Mouse (Mus musculus) cerebellum, postnatal 25 days (tissue): ENCODE measurements at regions not wholly inside any gene's neighbourhood (a gene's known extent, or its start where the extent isn't known, plus 50 kb on each side); places are given as distances from the start of the nearest gene placed in this dataset.
A peak's percentile ranks its signal among the peaks of the same experiment; 100 is the strongest.
"Not testable (repeated sequence)": the region's sequence is repeated elsewhere in the genome, so short reads cannot be mapped to it uniquely, and the experiment has no call there.

Experiments used
- DNase-seq, 2 experiments: peaks; one replicate each; pipeline ENCODE4 v3.0.0; 2021; ENCODE audit warnings: mixed read lengths in 2 of 2

DNA sequence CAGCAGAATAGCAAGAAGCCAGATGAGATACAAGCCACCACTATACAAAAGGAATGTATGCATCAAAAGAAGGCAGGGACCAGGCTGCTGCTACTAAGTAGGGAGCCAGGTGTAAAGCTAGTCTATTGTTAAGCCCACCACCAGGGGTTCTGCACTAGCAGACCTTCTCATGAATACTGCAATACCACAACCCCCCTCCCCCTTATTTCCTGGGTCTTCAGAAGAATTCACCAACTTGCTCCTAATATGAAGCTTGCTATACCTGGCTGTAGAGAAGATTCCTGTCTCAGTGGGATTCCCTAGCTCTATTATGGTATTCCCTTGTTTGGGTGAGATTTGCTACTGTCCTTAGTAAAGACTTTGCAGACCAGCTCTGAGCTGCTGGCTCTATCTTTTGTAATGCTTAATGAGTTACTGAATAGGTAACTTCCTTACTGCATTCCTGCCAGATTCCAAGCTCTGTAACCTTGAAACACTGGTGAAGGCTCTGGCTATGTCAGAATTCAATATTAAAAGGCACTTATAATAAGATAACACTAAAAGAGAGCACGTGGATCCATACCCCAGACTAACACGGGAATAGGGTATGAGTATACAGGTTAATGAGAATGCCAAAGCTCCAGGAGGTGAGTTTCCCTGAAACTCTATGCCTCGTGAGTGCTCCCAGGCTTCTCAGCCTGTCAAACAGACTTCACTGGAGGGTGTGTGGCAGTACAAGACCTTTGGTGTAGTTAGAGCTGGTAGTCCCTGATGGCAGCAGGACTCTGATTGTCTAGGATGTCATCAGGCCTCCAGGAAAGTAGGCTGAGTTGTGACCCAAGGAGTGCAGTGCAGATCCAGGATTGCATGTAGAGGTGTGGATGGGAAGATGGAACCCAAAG is 455.5 kb downstream of the Plxdc2 start:
- DNase-seq = not testable (repeated sequence)

DNA sequence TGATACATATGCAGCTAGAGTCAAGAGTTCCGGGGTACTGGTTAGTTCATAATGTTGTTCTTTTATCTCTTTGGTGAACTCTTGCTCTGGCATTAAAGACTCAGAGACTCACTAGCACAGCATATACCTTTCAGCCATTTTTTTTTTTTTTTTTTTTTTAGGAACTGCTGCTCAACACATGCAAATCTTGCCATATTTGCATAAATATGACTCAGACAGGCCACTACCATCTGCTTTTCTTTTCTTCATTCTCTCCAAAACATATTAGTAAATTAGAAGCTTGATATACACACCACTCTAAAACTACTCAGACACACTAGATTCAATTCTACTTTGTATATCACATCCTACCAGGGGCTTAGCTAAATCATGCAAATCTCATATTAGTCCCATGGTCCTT is 464.3 kb downstream of the Plxdc2 start:
- no peak for DNase-seq

DNA sequence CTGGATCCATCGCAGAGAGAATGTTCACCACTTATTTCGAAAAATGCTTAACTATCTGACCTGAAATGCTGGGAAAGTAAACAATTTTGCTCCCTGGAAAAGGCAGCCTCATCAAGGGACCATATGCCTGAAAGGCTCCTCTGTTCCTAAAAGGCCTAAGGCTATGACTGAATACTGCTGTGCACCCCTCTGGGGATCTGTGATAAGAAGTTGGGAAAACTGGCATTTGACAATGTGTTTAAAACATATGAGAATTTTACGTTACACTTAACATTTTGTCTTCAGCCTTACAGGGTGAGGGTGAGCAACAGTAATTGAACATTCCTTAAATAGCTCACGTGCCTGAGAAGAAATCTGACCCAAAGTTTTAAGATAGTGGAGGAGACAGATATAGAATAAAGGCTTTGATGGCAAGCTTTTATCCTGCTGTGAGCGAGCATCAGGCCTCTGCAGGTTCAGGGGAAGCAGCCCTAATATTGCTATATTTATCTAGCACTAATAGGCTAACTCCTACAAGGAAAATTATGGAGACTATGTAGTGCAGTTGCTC is 468.7 kb downstream of the Plxdc2 start:
- no peak for DNase-seq

DNA sequence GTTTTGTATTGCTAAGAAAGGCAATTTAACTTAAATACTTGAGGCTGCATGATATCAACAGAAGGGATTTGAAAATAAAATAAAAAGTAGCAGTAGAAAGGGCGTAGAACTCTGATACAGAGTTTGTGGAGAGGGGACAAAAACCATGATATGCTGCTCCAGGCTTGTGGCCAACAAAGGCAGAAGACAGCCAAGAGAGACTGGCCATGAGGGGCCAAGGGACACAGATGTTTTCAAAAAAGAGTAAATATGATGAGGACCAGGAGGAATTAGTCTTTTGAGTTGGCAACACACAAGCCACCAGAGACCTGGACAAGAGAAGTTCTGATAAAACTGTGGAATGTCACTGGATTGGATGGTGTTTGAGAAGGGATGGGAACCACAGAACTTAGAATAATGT is 471.2 kb downstream of the Plxdc2 start:
- no peak for DNase-seq

DNA sequence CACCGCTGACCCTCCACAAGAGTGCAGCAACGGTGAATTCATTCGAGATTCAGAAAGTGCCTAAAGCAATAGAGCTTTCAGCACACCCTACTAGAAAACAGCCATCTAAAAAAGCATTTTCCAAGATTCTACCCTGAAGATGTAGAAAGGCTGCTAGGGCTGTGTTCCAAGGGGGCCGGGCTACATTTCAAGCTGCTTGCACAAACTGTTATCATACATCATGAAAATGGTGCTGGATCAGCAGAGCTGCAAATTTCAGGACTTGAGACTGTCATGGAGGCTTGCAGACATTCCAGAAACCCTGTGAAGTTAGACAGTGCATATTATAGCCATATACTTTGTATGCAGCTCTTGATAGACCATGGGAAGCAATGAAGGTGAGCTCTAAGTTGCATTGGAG is 479.9 kb downstream of the Plxdc2 start:
- DNase-seq = no peak

DNA sequence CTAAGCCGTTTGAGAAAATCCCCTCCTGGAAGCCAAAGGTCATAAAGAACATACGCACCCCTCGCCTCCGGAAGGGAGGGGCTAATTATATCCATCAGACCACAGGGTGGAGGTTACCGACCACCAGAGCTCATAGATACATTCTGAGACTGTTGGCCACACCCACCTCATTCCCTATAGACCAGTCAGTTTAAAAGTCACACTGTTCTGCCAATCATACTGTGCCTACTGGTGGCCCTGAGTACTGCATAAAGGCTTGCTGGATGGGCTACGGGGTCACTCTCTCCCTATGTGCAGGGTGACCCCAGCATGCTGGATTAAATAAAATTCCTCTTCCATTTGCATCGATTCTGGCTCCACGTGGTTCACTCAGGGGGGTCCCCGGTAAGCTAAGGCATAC is 482.6 kb downstream of the Plxdc2 start:
- DNase-seq = no peak

DNA sequence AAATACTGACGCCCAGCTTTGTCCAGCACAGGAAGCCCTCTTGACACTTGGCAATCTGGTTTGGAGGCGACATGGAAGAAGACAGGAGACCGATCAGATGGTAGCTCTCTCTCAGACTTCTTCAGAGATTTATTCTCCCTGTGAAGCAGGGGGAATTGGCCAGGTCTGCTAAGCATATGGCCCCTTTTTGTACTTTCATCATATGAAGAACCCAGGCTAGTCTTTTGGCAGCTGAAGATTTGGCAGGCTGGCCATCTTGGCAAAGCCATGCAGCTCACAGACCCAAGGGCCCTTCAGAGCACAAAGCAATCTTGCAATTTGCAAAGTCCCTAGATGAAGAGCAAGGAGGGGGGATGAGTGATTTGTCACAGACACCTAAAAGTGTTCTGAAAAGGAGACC is 493.8 kb downstream of the Plxdc2 start:
- peak; percentile 84 to 87 for DNase-seq

DNA sequence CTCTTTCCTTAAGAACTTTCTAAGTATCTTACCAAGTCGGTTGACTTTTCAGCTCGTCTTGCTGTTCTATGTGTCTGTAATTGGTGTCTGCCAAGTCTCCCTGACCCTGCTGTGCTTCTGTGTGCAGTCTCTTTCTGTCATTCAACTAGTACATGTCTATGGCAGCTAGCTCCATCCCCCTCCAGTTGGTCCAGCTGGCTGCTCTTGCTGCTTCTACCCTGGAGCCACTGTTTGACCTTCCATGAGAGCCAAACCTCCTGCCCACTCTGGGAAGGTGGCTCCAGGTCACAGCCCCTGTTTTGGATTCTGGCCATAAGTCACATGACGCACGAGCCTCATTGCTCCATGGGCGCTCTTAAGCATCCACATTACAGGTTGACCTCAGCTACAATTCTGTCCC is 504.0 kb downstream of the Plxdc2 start:
- peak; percentile 18 to 33 for DNase-seq

DNA sequence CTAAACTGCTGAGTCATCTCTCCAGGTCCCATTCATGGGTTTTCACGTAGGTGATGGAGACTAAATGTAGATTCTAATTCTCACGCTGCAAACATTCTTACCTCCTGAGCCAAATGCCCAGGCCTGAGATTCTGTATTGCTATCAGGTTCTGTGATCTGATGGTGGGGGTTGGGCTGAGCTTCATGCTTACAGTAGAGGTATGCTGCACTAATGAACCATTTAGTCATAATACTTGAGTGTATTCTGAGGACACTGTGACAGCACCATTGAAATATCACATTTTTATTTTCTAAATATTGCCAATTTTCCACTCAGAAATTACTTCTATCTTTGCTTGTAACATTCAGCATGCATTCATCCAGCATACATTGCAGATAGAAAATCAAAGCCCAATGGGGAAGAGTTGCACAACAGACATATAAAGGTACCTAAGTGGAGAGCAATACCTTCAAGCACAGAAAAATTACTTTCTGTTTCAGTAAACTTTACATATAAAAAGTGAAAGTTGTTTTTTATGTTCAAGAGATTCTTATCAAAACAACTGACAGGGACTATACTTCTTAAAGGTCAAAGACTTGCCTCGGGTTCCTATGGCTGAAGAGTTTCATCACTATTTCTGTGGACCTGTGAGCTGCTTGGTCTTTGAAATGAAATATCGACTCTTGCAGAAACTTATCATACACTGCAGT is 510.2 kb downstream of the Plxdc2 start:
- DNase-seq = no peak

DNA sequence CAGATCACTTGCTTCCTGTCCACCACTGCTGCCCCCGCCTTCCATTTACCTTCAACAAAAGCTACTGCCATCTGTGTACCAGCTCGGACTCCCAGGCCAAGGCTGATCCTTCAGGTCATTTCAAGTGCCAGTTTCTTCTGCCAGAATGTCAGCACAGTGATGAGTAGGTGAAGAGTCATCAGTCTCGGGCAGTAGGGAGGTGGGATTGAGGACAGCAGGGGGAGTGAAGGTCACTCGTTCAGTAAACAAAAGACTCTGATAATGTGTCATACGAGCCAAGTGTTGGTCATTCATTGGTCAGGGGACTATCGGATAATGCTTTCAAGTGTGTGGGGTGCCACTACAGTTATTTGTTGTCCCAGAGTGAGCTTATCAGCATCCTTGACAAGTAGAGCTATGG is 536.3 kb downstream of the Plxdc2 start:
- peak in 1 of 2 experiments; percentile 5 for DNase-seq

DNA sequence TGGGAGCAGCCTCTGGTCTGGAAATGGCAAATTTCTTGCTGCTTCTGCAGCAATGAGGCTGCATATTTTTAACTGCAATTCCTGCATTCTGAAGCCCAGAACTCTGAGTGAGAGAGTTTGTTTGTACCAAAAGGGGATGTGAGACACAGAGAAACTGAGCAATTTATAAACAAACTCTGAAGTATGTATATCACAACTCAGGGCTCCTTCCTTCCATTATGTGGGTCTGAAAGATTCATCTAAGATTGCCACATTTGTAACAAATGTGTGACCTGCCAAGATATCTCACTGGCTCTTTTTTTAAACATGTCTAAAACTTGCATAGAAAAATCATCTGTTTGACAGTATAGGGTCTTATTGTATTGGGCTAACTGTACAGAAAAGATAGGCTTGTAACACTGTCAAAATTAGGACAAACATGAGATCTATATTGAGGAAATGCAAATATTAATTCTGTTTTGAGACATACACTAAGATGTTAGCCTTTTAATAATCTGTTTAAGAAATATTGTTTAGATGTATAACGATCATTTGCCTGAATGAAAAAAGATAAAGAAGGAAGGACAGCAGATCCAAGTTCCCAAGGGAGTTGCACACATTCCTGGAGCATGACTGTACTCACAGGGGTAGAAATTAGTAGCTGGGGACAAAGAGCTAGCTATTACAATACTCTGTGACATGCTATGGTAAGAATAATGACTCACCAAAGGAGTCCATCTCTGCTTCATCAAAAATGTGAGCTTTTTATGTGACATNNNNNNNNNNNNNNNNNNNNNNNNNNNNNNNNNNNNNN is 553.3 kb downstream of the Plxdc2 start:
- no peak for DNase-seq

DNA sequence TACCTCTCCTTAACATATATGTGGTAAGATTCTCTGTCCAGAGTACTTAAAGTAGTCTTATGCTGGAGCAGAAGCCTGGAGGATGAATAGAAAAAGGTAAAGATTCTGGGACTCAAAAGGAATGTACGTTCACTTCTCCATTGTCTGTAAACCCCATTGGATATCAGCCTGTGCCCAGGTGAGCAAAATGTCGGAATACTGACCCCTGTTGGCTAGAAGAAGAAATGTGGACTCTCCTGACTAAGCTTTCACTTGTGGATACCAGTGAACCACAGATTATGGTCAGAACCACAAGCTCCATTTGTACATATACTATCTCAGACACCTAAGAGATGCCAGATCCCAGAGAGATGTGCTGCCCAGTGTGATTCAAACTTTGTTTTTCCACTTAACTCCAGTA is 558.5 kb downstream of the Plxdc2 start:
- DNase-seq = peak; percentile 10 to 31

DNA sequence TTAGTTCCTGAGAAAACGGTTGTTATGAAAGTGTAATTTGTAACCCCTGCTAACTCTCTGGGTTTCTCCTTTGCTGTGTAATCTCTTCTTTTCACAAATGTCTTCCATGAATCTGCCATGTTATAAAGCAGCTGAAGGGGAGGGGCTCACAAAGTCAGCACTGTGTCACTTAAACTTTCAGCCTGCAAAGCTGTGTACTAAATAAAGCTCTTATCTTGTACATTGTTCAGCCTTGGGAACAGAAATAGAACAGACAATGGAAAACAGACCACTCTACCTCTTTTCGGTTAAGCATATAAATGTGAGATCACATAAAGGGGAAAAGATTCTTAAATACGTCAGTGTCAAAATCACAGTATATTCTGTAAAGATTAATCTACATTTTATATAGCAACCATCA is 573.9 kb downstream of the Plxdc2 start:
- no peak for DNase-seq

DNA sequence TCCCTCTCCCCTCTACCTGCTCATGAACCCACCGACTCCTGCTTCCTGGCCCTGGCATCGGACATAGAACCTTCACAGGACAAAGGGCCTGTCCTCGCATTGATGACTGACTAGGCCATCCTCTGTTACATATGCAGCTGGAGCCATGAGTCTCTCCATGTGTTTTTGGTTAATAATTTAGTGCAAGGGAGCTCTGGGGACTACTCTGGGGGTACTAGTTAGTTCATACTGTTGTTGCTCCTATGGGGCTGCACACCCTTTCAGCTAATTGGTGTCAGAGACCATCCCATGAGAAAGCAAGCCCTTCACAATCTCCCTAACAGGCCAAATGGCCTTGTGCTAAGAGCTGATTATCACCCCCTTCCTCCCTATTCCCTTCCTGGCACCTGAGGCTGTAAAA is 603.3 kb downstream of the Plxdc2 start:
- no peak for DNase-seq

DNA sequence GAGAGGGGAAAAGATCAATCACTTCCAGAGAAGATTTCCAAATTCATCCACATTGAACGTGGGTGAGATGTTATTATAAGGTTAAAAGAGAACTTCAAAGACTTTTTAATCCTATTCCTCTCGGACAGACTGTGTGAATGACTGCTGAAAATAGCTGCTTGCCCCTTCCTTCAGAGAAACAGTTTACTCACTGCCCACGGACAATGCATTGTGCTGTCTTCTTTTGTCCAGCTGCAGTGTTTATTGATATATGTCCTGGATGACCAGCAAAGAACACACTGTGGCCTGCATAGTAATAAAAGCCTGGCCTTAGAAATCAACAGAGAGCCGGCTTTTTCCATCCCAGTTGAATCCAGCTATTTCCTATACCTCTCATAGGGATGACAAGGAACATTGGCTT is 621.3 kb downstream of the Plxdc2 start:
- no peak for DNase-seq

DNA sequence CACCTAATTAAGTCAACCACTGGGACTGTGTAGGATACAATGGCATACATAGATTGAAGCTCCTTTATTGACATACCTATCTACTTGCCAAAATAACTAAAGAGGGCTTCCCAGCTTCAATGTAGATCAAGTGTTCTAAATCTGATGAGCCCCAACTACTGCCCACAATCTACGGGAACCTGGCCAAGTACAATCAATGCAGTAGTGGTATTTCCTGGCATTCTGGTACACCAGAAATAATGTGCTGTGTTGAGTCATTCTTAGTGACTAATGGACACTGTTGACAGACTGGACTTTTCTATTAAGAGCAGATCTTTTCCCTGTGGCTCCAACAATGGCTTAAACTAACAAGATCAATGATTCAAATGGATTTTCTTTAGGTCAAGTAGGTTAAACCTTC is 626.7 kb downstream of the Plxdc2 start:
- DNase-seq = no peak

DNA sequence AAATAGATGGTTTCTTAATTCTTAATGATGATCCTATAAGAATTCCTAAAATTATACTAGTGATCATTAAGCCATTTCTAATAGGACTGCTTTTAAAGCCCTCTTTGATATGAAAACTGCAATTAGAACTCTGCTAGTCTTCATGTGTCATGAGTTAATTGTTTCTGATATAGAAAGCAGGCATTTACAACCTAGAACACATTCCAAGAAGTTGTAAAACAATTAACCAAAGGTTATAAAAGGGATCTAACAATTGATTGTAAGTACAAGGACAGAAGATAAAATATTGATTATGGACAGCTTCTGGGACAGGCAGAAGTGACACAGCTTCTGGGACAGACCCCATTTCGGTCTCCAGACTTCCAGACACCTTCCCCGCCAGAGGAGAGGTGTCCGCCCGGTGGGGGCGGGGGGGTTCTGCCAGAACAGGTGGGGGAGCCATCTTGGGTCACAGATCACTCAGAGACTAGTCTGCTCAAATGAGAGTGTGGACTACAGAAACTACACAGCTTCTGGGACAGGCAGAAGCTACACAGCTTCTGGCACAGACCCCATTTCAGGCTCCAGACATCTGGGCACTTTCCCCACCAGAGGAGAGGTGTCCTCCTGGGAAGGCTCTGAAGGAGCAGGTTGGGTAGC is 627.6 kb downstream of the Plxdc2 start:
- DNase-seq = no peak
